Mouse (Mus musculus) heart, adult 10 weeks (tissue): ENCODE data around the gene Tpbpb. TPM values are rescaled to one million over a fixed set of nuclear protein-coding genes. Genes with fewer than 3 reads are reported as not detected.

Experiments
- polyA plus RNA-seq: library from polyadenylated mRNA; stranded (reverse); fragments of 350-450 nt; fragmentation: Illumina TruSeq; extraction: RNeasy Lipid Tissue Mini Kit (QIAGEN cat#74804); gene quantifications from one replicate; pipeline ENCODE4 v1.2.3, GENCODE M21; 2014; ENCODE audit warnings: low read depth, low replicate concordance

Tpbpb gene
- not detected for polyA plus RNA-seq

GRCm38 (mm10) chr13:60904780-60905179 lies at the start of gene Tpbpb:
Gene Tpbpb (minus strand): TSS chr13:60904880.

GRCm38 (mm10) chr13:60941884-60942283 lies 37.2 kb upstream of the Tpbpb start, which contains the start of gene Tpbpa:
Gene Tpbpa (minus strand): TSS chr13:60941984.

DNA sequence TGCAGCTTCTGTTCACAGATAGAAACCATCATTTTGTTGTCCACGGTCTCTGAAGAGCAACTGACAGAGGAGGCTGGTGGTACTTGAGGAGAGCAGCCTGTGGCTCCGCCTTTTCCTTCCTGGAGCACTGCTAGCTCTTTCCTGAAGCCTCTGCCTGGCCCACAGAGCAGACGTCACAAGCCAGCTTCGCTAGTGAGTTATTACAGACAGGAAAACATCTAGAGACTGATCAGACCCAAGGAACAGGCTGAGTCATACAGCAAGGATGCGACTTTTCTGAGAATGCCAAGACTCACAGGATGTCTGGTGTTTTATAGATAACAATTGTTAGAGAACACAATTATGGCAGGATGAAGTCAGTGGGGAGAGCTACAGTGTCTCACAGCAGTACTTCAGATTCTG lies 31.8 kb upstream of the Tpbpb start, which contains the start of the genes Gm49391 and Ctla2a:
Gm49391 (minus strand) TSS at position 72 of the 402 bp plus-strand sequence.
Ctla2a (minus strand) TSS at position 126 of the 402 bp plus-strand sequence.

GRCm38 (mm10) chr13:60935490-60935889 lies 30.8 kb upstream of the Tpbpb start, which contains the start of gene Gm49393:
Gene Gm49393 (minus strand): TSS chr13:60935590.

DNA sequence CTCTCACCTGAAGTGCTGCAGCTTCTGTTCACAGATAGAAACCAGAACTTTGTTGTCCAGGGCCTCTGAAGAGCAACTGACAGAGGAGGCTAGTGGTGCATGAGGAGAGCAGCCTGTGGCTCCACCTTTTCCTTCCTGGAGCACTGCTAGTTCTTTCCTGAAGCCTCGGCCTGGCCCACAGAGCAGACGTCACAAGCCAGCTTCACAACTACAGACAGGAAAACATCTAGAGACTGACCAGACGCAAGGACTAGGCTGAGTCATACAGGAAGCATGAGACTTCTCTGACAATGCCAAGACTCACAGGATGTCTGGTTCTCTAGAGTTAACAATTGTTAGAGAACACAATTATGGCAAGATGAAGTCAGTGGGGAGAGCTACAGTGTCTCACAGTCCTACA lies 7.4 kb downstream of the Tpbpb start, which contains the start of gene Ctla2b:
Ctla2b (minus strand) TSS at position 120 of the 400 bp plus-strand sequence.

GRCm38 (mm10) chr13:60896794-60897193 lies 7.9 kb downstream of the Tpbpb start, which contains the start of gene Gm49392:
Gene Gm49392 (minus strand): TSS chr13:60896894.

DNA sequence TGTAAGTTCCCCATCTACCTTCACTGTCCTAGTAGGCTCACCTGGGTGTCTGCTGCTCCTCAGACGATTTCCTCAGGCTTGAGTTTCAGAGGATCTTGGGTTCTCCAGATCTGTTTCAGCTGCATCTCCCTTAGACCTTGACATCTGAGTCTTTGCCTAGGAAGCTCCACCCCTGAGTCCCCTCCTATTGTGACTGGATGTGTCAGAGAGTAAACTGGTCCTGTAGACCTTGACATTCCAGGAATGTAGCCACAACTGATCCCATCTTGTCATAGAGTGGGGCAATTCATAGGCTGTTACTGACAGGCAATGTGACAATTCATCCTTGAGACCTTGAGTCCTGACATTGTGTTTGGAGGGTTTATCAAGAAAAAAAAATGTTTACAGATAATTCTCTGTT lies 40.4 kb downstream of the Tpbpb start, which contains the start of gene 4930486L24Rik:
4930486L24Rik (minus strand) TSS at position 195 of the 400 bp plus-strand sequence.

Other genes with a start within 250 kb of the Tpbpb start
- gene BC051665, start 118.5 kb downstream of the Tpbpb start, polyA plus RNA-seq: not detected
- not detected for gene Ctsll3, start 102.0 kb downstream of the Tpbpb start, polyA plus RNA-seq
- not detected for gene 4930486L24Rik, start 40.4 kb downstream of the Tpbpb start, polyA plus RNA-seq
- gene Gm49392, start 8.0 kb downstream of the Tpbpb start, polyA plus RNA-seq: 2.1 TPM
- 6.1 TPM for gene Ctla2b, start 7.4 kb downstream of the Tpbpb start, polyA plus RNA-seq
- not detected for gene Gm49393, start 30.7 kb upstream of the Tpbpb start, polyA plus RNA-seq
- gene Gm49391, start 31.7 kb upstream of the Tpbpb start, polyA plus RNA-seq: 7.0 TPM
- gene Ctla2a, start 31.7 kb upstream of the Tpbpb start, polyA plus RNA-seq: 47.2 TPM
- not detected for gene Tpbpa, start 37.1 kb upstream of the Tpbpb start, polyA plus RNA-seq
- gene Ctsj, start 101.1 kb upstream of the Tpbpb start, polyA plus RNA-seq: not detected
- gene Ctsq, start 135.8 kb upstream of the Tpbpb start, polyA plus RNA-seq: not detected